Mouse (Mus musculus) megakaryocyte, embryonic 14.5 days (primary cell): Measurements from ENCODE around the gene Capn8.

Experiments
- FLI1 ChIP-seq: IDR thresholded peaks from 2 replicates; pipeline ENCODE4 v1.6.1; 2012; ENCODE audit warnings: low read length, inconsistent platforms, mixed read lengths
- GATA1 ChIP-seq: IDR thresholded peaks from 3 replicates; pipeline ENCODE4 v1.6.1; 2012; ENCODE audit warnings: mixed read lengths, low read length, inconsistent platforms, borderline replicate concordance

- TF ChIP-seq GATA1 (no peak), FLI1 (no peak)
Observed at GRCm38 (mm10) chr1:182679582-182679981, 114.8 kb downstream of the Capn8 start.
